Comparison of ENCODE assay signal across 15 mouse cellular contexts in the genomic region with DNA sequence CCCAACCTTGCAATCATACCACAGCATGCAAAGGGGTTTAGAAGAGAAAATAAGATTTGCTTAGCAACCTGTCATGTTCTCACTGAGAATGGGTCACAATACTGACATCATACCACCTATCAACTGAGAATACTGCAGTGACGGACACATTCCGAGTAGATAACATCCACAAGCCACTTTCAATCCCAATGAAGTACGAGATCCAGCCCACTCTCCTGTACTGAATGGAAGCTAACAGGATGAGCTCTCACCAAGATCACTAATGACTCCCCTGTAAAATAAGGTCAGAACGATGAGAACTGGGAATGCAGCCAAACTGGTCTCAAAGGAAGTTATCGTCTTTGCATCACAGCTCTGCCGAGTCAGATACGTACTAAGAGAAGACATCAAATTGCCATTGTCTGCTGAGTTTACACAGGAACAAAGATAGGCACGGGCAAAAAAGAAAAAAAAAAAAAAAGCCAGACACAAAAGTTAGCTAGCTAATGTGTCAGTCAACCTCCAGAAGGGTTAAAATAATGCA. TPM values are rescaled to one million over a fixed set of nuclear protein-coding genes. Genes with fewer than 3 reads are reported as not detected.
A peak's percentile ranks its signal among the peaks of the same experiment; 100 is the strongest.
DNase-seq lines count a peak whose midpoint lies in the region; ATAC-seq and TF ChIP-seq lines count a peak whose summit lies in the region.
"Had no signal": no experiment of that assay in that cellular context is flagged by ENCODE, and none has a peak within 500 bp of the region (broad histone marks: within the 10 kb centered on the region; RNA-seq: fewer than 3 reads in every experiment).

No protein-coding gene starts in this region.

- H3K4me3 ChIP-seq in embryonic facial prominence, embryonic 14.5 days (ENCODE audit: low read depth, low read length), result no peak overlapping the region
- H3K4me3 ChIP-seq in embryonic facial prominence, embryonic 10.5 days, result no peak overlapping the region
- H3K4me3 ChIP-seq in heart, embryonic 14.5 days (ENCODE audit: control insufficient read depth in 1 of 2, insufficient read depth in 1 of 2, low read depth in 1 of 2, low read length in 2 of 2), result no peak overlapping the region
- no peak overlapping the region for H3K4me3 ChIP-seq in midbrain, embryonic 16.5 days (ENCODE audit: low read depth, low read length)
- no peak overlapping the region for H3K4me3 ChIP-seq in midbrain, embryonic 10.5 days
- no peak overlapping the region for H3K4me3 ChIP-seq in olfactory bulb, adult 2 months (ENCODE audit: insufficient read depth, low read depth, low read length)
- H3K4me3 ChIP-seq in kidney, embryonic 14.5 days (ENCODE audit: low read length), result no peak overlapping the region
- H3K4me3 ChIP-seq: myocyte had no signal

- no peak overlapping the region for H3K4me2 ChIP-seq in embryonic facial prominence, embryonic 14.5 days (ENCODE audit: low read depth, low read length)
- H3K4me2 ChIP-seq in heart, embryonic 14.5 days (ENCODE audit: low read length), result no peak overlapping the region
- H3K4me2 ChIP-seq in midbrain, embryonic 16.5 days (ENCODE audit: low read length), result no peak overlapping the region
- no peak overlapping the region for H3K4me2 ChIP-seq in kidney, embryonic 14.5 days (replicated peaks; ENCODE audit: low read depth, low read length)

- H3K4me1 ChIP-seq in embryonic facial prominence, embryonic 14.5 days (ENCODE audit: control insufficient read depth, insufficient read depth, low read length), result no peaks in the 10 kb centered on the region
- no peaks in the 10 kb centered on the region for H3K4me1 ChIP-seq in embryonic facial prominence, embryonic 10.5 days
- H3K4me1 ChIP-seq in heart, embryonic 14.5 days (ENCODE audit: control insufficient read depth in 2 of 2, insufficient read depth in 2 of 2, low read length in 2 of 2), result peaks cover 14 to 35% of the 10 kb centered on the region in 2 experiments
- no peaks in the 10 kb centered on the region for H3K4me1 ChIP-seq in midbrain, embryonic 16.5 days (ENCODE audit: control insufficient read depth, insufficient read depth, low read length)
- H3K4me1 ChIP-seq in midbrain, embryonic 10.5 days, result no peaks in the 10 kb centered on the region
- H3K4me1 ChIP-seq in olfactory bulb, adult 2 months (ENCODE audit: control insufficient read depth, insufficient read depth, low read length), result peaks cover 5% of the 10 kb centered on the region; the same call in 1 of the 2 replicates
- H3K4me1 ChIP-seq in kidney, embryonic 14.5 days (ENCODE audit: control insufficient read depth, insufficient read depth, low read length), result no peaks in the 10 kb centered on the region

- no peak for TF ChIP-seq POLR2A in olfactory bulb, adult 2 months (IDR thresholded peaks at IDR 0.05; ENCODE audit: insufficient read depth, low read depth, low read length)

- no peaks in the 10 kb centered on the region for H3K27me3 ChIP-seq in embryonic facial prominence, embryonic 14.5 days (replicated peaks; ENCODE audit: control insufficient read depth, insufficient read depth, low read length)
- H3K27me3 ChIP-seq in embryonic facial prominence, embryonic 10.5 days (replicated peaks; ENCODE audit: low read depth, poor library complexity, severe bottlenecking), result no peaks in the 10 kb centered on the region
- H3K27me3 ChIP-seq in heart, embryonic 14.5 days (ENCODE audit: control insufficient read depth, insufficient read depth, low read length), result no peaks in the 10 kb centered on the region
- H3K27me3 ChIP-seq in midbrain, embryonic 16.5 days (ENCODE audit: control insufficient read depth, insufficient read depth, low read depth, low read length), result no peaks in the 10 kb centered on the region
- no peaks in the 10 kb centered on the region for H3K27me3 ChIP-seq in midbrain, embryonic 10.5 days (ENCODE audit: low read depth, poor library complexity, severe bottlenecking)
- H3K27me3 ChIP-seq in kidney, embryonic 14.5 days (ENCODE audit: control insufficient read depth, insufficient read depth, low read length), result no peaks in the 10 kb centered on the region

- H3K9me3 ChIP-seq in embryonic facial prominence, embryonic 14.5 days (ENCODE audit: control insufficient read depth, low read length), result no peaks in the 10 kb centered on the region
- H3K9me3 ChIP-seq in embryonic facial prominence, embryonic 10.5 days, result no peaks in the 10 kb centered on the region
- H3K9me3 ChIP-seq in heart, embryonic 14.5 days (ENCODE audit: control insufficient read depth, low read length), result no peaks in the 10 kb centered on the region
- H3K9me3 ChIP-seq in midbrain, embryonic 16.5 days (replicated peaks; ENCODE audit: control insufficient read depth, low read length, poor library complexity, severe bottlenecking), result no peaks in the 10 kb centered on the region
- H3K9me3 ChIP-seq in midbrain, embryonic 10.5 days (replicated peaks), result no peaks in the 10 kb centered on the region
- H3K9me3 ChIP-seq in kidney, embryonic 14.5 days (ENCODE audit: control insufficient read depth, low read length), result no peaks in the 10 kb centered on the region

- no peak for TF ChIP-seq CTCF in olfactory bulb, adult 2 months (IDR thresholded peaks at IDR 0.05; ENCODE audit: insufficient read depth, low read depth, low read length)

- H3K27ac ChIP-seq in embryonic facial prominence, embryonic 14.5 days (replicated peaks; ENCODE audit: low read depth, low read length), result no peak overlapping the region
- H3K27ac ChIP-seq in embryonic facial prominence, embryonic 10.5 days (replicated peaks), result no peak overlapping the region
- H3K27ac ChIP-seq in heart, embryonic 14.5 days (replicated peaks in 1 of 2; ENCODE audit: control insufficient read depth in 1 of 2, insufficient read depth in 1 of 2, low read depth in 2 of 2, low read length in 2 of 2), result peak overlapping the region; percentile 54 to 97
- H3K27ac ChIP-seq in midbrain, embryonic 16.5 days (ENCODE audit: low read length), result no peak overlapping the region
- no peak overlapping the region for H3K27ac ChIP-seq in midbrain, embryonic 10.5 days (replicated peaks)
- peak overlapping the region; percentile 69; the same call in 1 of the 2 replicates for H3K27ac ChIP-seq in olfactory bulb, adult 2 months (ENCODE audit: insufficient read depth, low read depth, low read length)
- H3K27ac ChIP-seq in kidney, embryonic 14.5 days (ENCODE audit: low read depth, low read length), result no peak overlapping the region

- 74% methylated on average over 8 of the region's 8 CpGs for WGBS in embryonic facial prominence, embryonic 14.5 days
- 87% methylated on average over 8 of the region's 8 CpGs for WGBS in embryonic facial prominence, embryonic 10.5 days
- 14% methylated on average over 8 of the region's 8 CpGs for WGBS in heart, embryonic 14.5 days
- 53% methylated on average over 8 of the region's 8 CpGs for WGBS in midbrain, embryonic 16.5 days
- WGBS in midbrain, embryonic 10.5 days, result 86% methylated on average over 8 of the region's 8 CpGs
- 25% methylated on average over 8 of the region's 8 CpGs for WGBS in olfactory bulb, adult 2 months
- 75% methylated on average over 8 of the region's 8 CpGs for WGBS in kidney, embryonic 14.5 days

- DNase-seq in embryonic facial prominence, embryonic 14.5 days (ENCODE audit: low spot score), result no peak
- DNase-seq in embryonic facial prominence, embryonic 10.5 days (ENCODE audit: low spot score), result no peak
- DNase-seq in heart, postnatal 4 days, result no peak
- DNase-seq in midbrain, embryonic 10.5 days (ENCODE audit: low spot score), result no peak
- DNase-seq: B cell, adult 2 months; gastrocnemius, postnatal 25 days; kidney, adult 11 months; lung, postnatal 36 days; thymus, postnatal 14 days had no signal

- no peak overlapping the region for H3K9ac ChIP-seq in embryonic facial prominence, embryonic 14.5 days (ENCODE audit: low read depth, low read length)
- H3K9ac ChIP-seq in heart, embryonic 14.5 days (ENCODE audit: low read length), result 0 out of 2 replicates have a peak overlapping the region, but pooled peaks have one; percentile 13
- H3K9ac ChIP-seq in midbrain, embryonic 16.5 days (ENCODE audit: low read depth, low read length), result no peak overlapping the region
- no peak overlapping the region for H3K9ac ChIP-seq in kidney, embryonic 14.5 days (ENCODE audit: low read depth, low read length)

- H3K36me3 ChIP-seq in embryonic facial prominence, embryonic 14.5 days (ENCODE audit: control insufficient read depth, insufficient read depth, low read length), result peaks cover 32% of the 10 kb centered on the region
- peaks cover 50% of the 10 kb centered on the region for H3K36me3 ChIP-seq in embryonic facial prominence, embryonic 10.5 days (replicated peaks)
- peaks cover 9% of the 10 kb centered on the region; the same call in 1 of the 2 replicates for H3K36me3 ChIP-seq in heart, embryonic 14.5 days (ENCODE audit: control insufficient read depth, insufficient read depth, low read length)
- peaks cover 13% of the 10 kb centered on the region for H3K36me3 ChIP-seq in midbrain, embryonic 16.5 days (ENCODE audit: control insufficient read depth, insufficient read depth, low read length)
- H3K36me3 ChIP-seq in midbrain, embryonic 10.5 days, result peaks cover 39% of the 10 kb centered on the region
- peaks cover 22% of the 10 kb centered on the region for H3K36me3 ChIP-seq in kidney, embryonic 14.5 days (ENCODE audit: control insufficient read depth, insufficient read depth, low read length)
- H3K36me3 ChIP-seq: G1E had no signal

- ATAC-seq in embryonic facial prominence, embryonic 14.5 days (ENCODE audit: low read depth), result 0 out of 2 replicates have a peak, but pooled peaks have one; percentile 12
- ATAC-seq in heart, embryonic 14.5 days (ENCODE audit: insufficient number of reproducible peaks, insufficient read depth, low FRiP score, low read depth), result no peak
- peak; percentile 43; the same call in 1 of the 2 replicates for ATAC-seq in midbrain, embryonic 16.5 days
- no peak for ATAC-seq in kidney, embryonic 14.5 days (ENCODE audit: low FRiP score, low TSS enrichment)

RNA-seq across cellular contexts. Expression of gene Ccdc141, which starts 13.7 kb away (rescaled TPM):
- polyA plus RNA-seq in embryonic facial prominence, embryonic 14.5 days (2014; fragmentation: Nextera tagmentation; extraction: Ambion mirVana), result 26.4 and 31.2 TPM in 2 replicates
- polyA plus RNA-seq in embryonic facial prominence, embryonic 10.5 days (2016; fragmentation: Nextera tagmentation; extraction: Ambion mirVana), result 4.8 and 6.5 TPM in 2 replicates
- polyA plus RNA-seq in heart, embryonic 14.5 days (2014; fragmentation: Nextera tagmentation; extraction: Ambion mirVana), result 189 and 213 TPM in 2 replicates
- total RNA-seq in heart, postnatal 4 days (2021), result 100 to 1,000 TPM; 228 to 229 TPM
- polyA plus RNA-seq in midbrain, embryonic 16.5 days (2015; fragmentation: Nextera tagmentation; extraction: Ambion mirVana), result 7.1 and 8.5 TPM in 2 replicates
- 3.5 and 4.3 TPM in 2 replicates for polyA plus RNA-seq in midbrain, embryonic 10.5 days (2016; fragmentation: Nextera tagmentation; extraction: Ambion mirVana)
- polyA plus RNA-seq in olfactory bulb, adult 2 months (2012; ENCODE audit: insufficient read depth, insufficient read length, low replicate concordance, missing spikeins), result not detected in 2 replicates
- polyA plus RNA-seq in kidney, embryonic 14.5 days (2014; fragmentation: Nextera tagmentation; extraction: Ambion mirVana), result 5.6 and 13.6 TPM in 2 replicates
- polyA plus RNA-seq: G1E had no signal

Comparison
In these comparisons a context has a peak if more than half of its experiments do, and no peak if none do; other contexts are left out.
1. ATAC-seq: peak in embryonic facial prominence, embryonic 14.5 days (single experiment) and midbrain, embryonic 16.5 days (single experiment); none in heart, embryonic 14.5 days (single experiment) and kidney, embryonic 14.5 days (single experiment).
2. H3K27ac ChIP-seq: peak in heart, embryonic 14.5 days (2 of 2) and olfactory bulb, adult 2 months (single experiment); none in embryonic facial prominence, embryonic 14.5 days (single experiment), embryonic facial prominence, embryonic 10.5 days (single experiment), midbrain, embryonic 16.5 days (single experiment), midbrain, embryonic 10.5 days (single experiment) and kidney, embryonic 14.5 days (single experiment).